Mouse (Mus musculus): ENCODE data around the gene Sel1l2. TPM values are rescaled to one million over a fixed set of nuclear protein-coding genes. Genes with fewer than 3 reads are reported as not detected.

Gene Sel1l2
- not detected for total RNA-seq (2021)
- long read RNA-seq, experiment 1: 0 reads
- long read RNA-seq, experiment 2: 0 reads

- Histone ChIP-seq H3K4me3 (no peak within 1 kb of the TSS), H3K27ac (no peak within 1 kb of the TSS)
- intact Hi-C loops (cut with DNase I): no loop called here
- TF ChIP-seq CTCF (IDR thresholded peaks at IDR 0.05): no peak
- DNase-seq (ENCODE audit: extremely low spot score in 1 of 2, low spot score in 2 of 2): no peak
These were observed at the start of gene Sel1l2 for GRCm38 (mm10) chr2:140389525-140389924. Gene Sel1l2 (minus strand): TSS chr2:140389706.

GRCm38 (mm10) chr2:140439081-140439480 is 49.6 kb upstream of the Sel1l2 start:
- TF ChIP-seq CTCF (IDR thresholded peaks at IDR 0.05): no peak
- intact Hi-C loops (cut with DNase I): no loop called here
- no peak overlapping the region for H3K4me3 ChIP-seq

GRCm38 (mm10) chr2:140427283-140427682 is 37.8 kb upstream of the Sel1l2 start:
- peak; percentile 72 for TF ChIP-seq CTCF (IDR thresholded peaks at IDR 0.05)

More at GRCm38 (mm10) chr2:140439081-140439480, 49.6 kb upstream of the Sel1l2 start:
- no peak for DNase-seq (ENCODE audit: extremely low spot score in 1 of 2, low spot score in 2 of 2)
- H3K27ac ChIP-seq: no peak overlapping the region

GRCm38 (mm10) chr2:140425844-140426243 is 36.3 kb upstream of the Sel1l2 start:
- Histone ChIP-seq H3K27ac (no peak overlapping the region), H3K4me3 (no peak overlapping the region)
- TF ChIP-seq CTCF (IDR thresholded peaks at IDR 0.05): no peak
- intact Hi-C loops (cut with DNase I): loop anchor here (2.0 to 5.0 kb wide), 2 partner anchors 225 to 254 kb away; partner anchors contain the start of genes Esf1 and Ndufaf5
- DNase-seq (ENCODE audit: extremely low spot score in 1 of 2, low spot score in 2 of 2): no peak

More at GRCm38 (mm10) chr2:140427283-140427682, 37.8 kb upstream of the Sel1l2 start:
- no peak overlapping the region for H3K4me3 ChIP-seq
- DNase-seq (ENCODE audit: extremely low spot score in 1 of 2, low spot score in 2 of 2): no peak
- H3K27ac ChIP-seq: no peak overlapping the region
- intact Hi-C loops (cut with DNase I): loop anchor here (2.0 to 5.0 kb wide), 2 partner anchors 226 to 255 kb away; partner anchors contain the start of genes Esf1 and Ndufaf5

- intact Hi-C loops (cut with DNase I): loop anchor here (1.0 to 10.0 kb wide), 2 partner anchors 102 to 331 kb away; partner anchors contain the start of gene Tasp1
- Histone ChIP-seq H3K27ac (peak overlapping the region; percentile 30; the same call in 1 of the 2 replicates), H3K4me3 (peak overlapping the region; percentile 75)
- peak; percentile 40 to 55 for DNase-seq (ENCODE audit: extremely low spot score in 1 of 2, low spot score in 2 of 2)
- no peak for TF ChIP-seq CTCF (IDR thresholded peaks at IDR 0.05)
These were observed 6.3 kb upstream of the Sel1l2 start for GRCm38 (mm10) chr2:140395744-140396231.

- peak; percentile 98 to 99 for DNase-seq (ENCODE audit: extremely low spot score in 1 of 2, low spot score in 2 of 2)
- H3K27ac ChIP-seq: peak within 1 kb of the TSS; percentile 88
- TF ChIP-seq CTCF (IDR thresholded peaks at IDR 0.05): no peak; the same call in 1 of the 2 replicates
- intact Hi-C loops (cut with DNase I): loop anchor here (1.0 to 10.0 kb wide), 2 partner anchors 102 to 330 kb away; partner anchors contain the start of gene Tasp1
- H3K4me3 ChIP-seq: peak within 1 kb of the TSS; percentile 75
These were observed 5.7 kb upstream of the Sel1l2 start, which contains the start of gene Macrod2 for GRCm38 (mm10) chr2:140395179-140395578. Gene Macrod2 (plus strand): TSS chr2:140395309.

- Histone ChIP-seq H3K27ac (no peak overlapping the region), H3K4me3 (no peak overlapping the region)
- intact Hi-C loops (cut with DNase I): no loop called here
- DNase-seq (ENCODE audit: extremely low spot score in 1 of 2, low spot score in 2 of 2): no peak
- no peak for TF ChIP-seq CTCF (IDR thresholded peaks at IDR 0.05)
These were observed 24.7 kb downstream of the Sel1l2 start for GRCm38 (mm10) chr2:140364804-140365203.

- TF ChIP-seq CTCF (IDR thresholded peaks at IDR 0.05): no peak
These were observed 29.6 kb downstream of the Sel1l2 start for GRCm38 (mm10) chr2:140359905-140360304.

GRCm38 (mm10) chr2:140342394-140342793 is 47.1 kb downstream of the Sel1l2 start:
- intact Hi-C loops (cut with DNase I): no loop called here
- DNase-seq (ENCODE audit: extremely low spot score in 1 of 2, low spot score in 2 of 2): no peak
- Histone ChIP-seq H3K27ac (no peak overlapping the region), H3K4me3 (no peak overlapping the region)
- TF ChIP-seq CTCF (IDR thresholded peaks at IDR 0.05): no peak

More at GRCm38 (mm10) chr2:140359905-140360304, 29.6 kb downstream of the Sel1l2 start:
- intact Hi-C loops (cut with DNase I): no loop called here
- no peak for DNase-seq (ENCODE audit: extremely low spot score in 1 of 2, low spot score in 2 of 2)
- H3K4me3 ChIP-seq: no peak overlapping the region
- H3K27ac ChIP-seq: no peak overlapping the region

GRCm38 (mm10) chr2:140330508-140331306 is 58.8 kb downstream of the Sel1l2 start:
- intact Hi-C loops (cut with DNase I): no loop called here
- no peak for DNase-seq (ENCODE audit: extremely low spot score in 1 of 2, low spot score in 2 of 2)
- H3K4me3 ChIP-seq: no peak overlapping the region
- no peak overlapping the region for H3K27ac ChIP-seq
- no peak for TF ChIP-seq CTCF (IDR thresholded peaks at IDR 0.05)

- TF ChIP-seq CTCF (IDR thresholded peaks at IDR 0.05): no peak
- DNase-seq (ENCODE audit: extremely low spot score in 1 of 2, low spot score in 2 of 2): no peak
- intact Hi-C loops (cut with DNase I): no loop called here
These were observed 86.4 kb downstream of the Sel1l2 start for GRCm38 (mm10) chr2:140302976-140303708.

More at GRCm38 (mm10) chr2:140302976-140303708, 86.4 kb downstream of the Sel1l2 start:
- Histone ChIP-seq H3K4me3 (no peak overlapping the region), H3K27ac (no peak overlapping the region)

Measured in left cerebral cortex, adult 2 months (tissue).